Mouse (Mus musculus) brain, adult 2 months (tissue): Measurements from ENCODE around the gene Fbxl18.

ENCODE experiments used
- DNase-seq: peaks from one replicate; pipeline ENCODE4 v3.0.0; 2011; ENCODE audit warnings: low read depth, low spot score

Fbxl18 gene

GRCm38 (mm10) chr5:142916593-142916992 lies 21.4 kb upstream of the Fbxl18 start:
- DNase-seq = no peak

GRCm38 (mm10) chr5:142915231-142915630 lies 20.0 kb upstream of the Fbxl18 start:
- no peak for DNase-seq

GRCm38 (mm10) chr5:142912739-142913138 lies 17.5 kb upstream of the Fbxl18 start:
- no peak for DNase-seq

- DNase-seq = no peak
Measured at GRCm38 (mm10) chr5:142912320-142912719, 17.1 kb upstream of the Fbxl18 start.

GRCm38 (mm10) chr5:142911629-142912028 lies 16.4 kb upstream of the Fbxl18 start:
- DNase-seq = no peak

- peak; percentile 47 for DNase-seq
Measured at GRCm38 (mm10) chr5:142909576-142910278, 14.5 kb upstream of the Fbxl18 start.

GRCm38 (mm10) chr5:142908941-142909575 lies 13.8 kb upstream of the Fbxl18 start:
- peak; percentile 44 for DNase-seq

GRCm38 (mm10) chr5:142907803-142908559 lies 12.8 kb upstream of the Fbxl18 start:
- DNase-seq = peak; percentile 36

- DNase-seq = peak; percentile 75
Measured at GRCm38 (mm10) chr5:142907048-142907802, 12.0 kb upstream of the Fbxl18 start.

GRCm38 (mm10) chr5:142906532-142907047 lies 11.4 kb upstream of the Fbxl18 start, which contains the start of gene Actb:
Gene Actb, minus strand, starts transcription at chr5:142906754.
- peak; percentile 98 for DNase-seq

- DNase-seq = peak; percentile 99
Measured at GRCm38 (mm10) chr5:142905725-142906531, 10.7 kb upstream of the Fbxl18 start.

- DNase-seq = no peak
Measured at GRCm38 (mm10) chr5:142905038-142905695, 9.9 kb upstream of the Fbxl18 start.

- no peak for DNase-seq
Measured at GRCm38 (mm10) chr5:142904208-142905037, 9.2 kb upstream of the Fbxl18 start.

- DNase-seq = no peak
Measured at GRCm38 (mm10) chr5:142903470-142904207, 8.4 kb upstream of the Fbxl18 start.

- no peak for DNase-seq
Measured at GRCm38 (mm10) chr5:142902506-142903314, 7.5 kb upstream of the Fbxl18 start.

GRCm38 (mm10) chr5:142901846-142902505 lies 6.8 kb upstream of the Fbxl18 start:
- DNase-seq = no peak

GRCm38 (mm10) chr5:142901355-142901802 lies 6.2 kb upstream of the Fbxl18 start:
- DNase-seq = peak; percentile 33
